Mouse (Mus musculus) megakaryocyte, embryonic 14.5 days (primary cell): ENCODE data around the gene Man1a.

Source experiments
- FLI1 ChIP-seq: IDR thresholded peaks from 2 replicates; pipeline ENCODE4 v1.6.1; 2012; ENCODE audit warnings: low read length, inconsistent platforms, mixed read lengths
- GATA1 ChIP-seq: IDR thresholded peaks from 3 replicates; pipeline ENCODE4 v1.6.1; 2012; ENCODE audit warnings: mixed read lengths, low read length, inconsistent platforms, borderline replicate concordance

GRCm38 (mm10) chr10:53984086-53984485 is 92.3 kb downstream of the Man1a start:
- TF ChIP-seq GATA1 (no peak), FLI1 (no peak)
